Mouse (Mus musculus): ENCODE measurements around the gene Fblim1. TPM values are rescaled to one million over a fixed set of nuclear protein-coding genes. Genes with fewer than 3 reads are reported as not detected.

The Fblim1 gene
- polyA plus RNA-seq, 1 experiment from 2014 or later, result 90.1 TPM

DNA sequence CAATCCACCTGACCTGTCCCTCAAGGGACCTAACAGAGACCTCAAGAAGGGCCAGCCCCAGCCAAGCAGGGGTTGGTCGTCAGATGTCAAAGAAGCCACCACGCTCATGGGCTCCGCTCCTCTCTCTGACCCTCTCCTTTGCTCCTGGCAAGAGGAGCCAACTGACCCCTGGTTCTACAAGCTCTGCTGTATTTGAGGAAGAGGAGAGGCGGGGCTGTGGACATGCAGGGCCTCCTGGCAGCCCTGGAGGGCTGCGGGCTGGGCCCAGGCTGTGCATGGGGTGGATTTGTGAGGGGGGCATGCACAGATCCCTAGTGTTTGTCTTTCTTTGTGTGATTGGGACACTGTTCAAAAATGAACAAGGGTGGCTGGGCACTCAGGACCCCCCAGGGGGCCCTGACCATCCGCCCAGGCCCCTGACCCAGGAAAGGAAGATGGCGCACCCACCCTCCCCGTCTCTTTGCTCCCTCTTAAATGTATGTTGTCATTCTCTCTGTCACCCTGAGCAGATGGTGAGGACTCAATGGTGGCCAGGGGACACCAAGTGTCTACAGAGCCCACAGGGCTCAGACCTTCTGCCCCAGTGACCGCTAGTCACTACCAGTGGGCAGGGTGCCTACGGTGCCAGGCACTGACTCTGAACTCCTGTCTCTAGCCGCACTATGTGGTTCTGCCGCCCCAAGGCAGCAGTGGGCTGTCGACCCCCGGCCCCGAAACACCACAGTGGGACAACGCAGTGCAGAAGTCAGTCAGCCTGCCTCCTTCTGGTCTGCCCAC, 20.1 kb upstream of the Fblim1 start:
- TF ChIP-seq CTCF (IDR thresholded peaks at IDR 0.05), result no peak
- in situ Hi-C loops (cut with MboI; ENCODE audit: low pct_unique_long_range_greater_than_20kb), result no loop called here
- DNase-seq (ENCODE audit: low read depth, low spot score), result no peak
- no peaks in the 10 kb centered on the region for H3K27me3 ChIP-seq
- CTCF ChIA-PET, result no interaction called here
- ATAC-seq, result no peak
- POLR2A ChIA-PET, result no interaction called here

DNA sequence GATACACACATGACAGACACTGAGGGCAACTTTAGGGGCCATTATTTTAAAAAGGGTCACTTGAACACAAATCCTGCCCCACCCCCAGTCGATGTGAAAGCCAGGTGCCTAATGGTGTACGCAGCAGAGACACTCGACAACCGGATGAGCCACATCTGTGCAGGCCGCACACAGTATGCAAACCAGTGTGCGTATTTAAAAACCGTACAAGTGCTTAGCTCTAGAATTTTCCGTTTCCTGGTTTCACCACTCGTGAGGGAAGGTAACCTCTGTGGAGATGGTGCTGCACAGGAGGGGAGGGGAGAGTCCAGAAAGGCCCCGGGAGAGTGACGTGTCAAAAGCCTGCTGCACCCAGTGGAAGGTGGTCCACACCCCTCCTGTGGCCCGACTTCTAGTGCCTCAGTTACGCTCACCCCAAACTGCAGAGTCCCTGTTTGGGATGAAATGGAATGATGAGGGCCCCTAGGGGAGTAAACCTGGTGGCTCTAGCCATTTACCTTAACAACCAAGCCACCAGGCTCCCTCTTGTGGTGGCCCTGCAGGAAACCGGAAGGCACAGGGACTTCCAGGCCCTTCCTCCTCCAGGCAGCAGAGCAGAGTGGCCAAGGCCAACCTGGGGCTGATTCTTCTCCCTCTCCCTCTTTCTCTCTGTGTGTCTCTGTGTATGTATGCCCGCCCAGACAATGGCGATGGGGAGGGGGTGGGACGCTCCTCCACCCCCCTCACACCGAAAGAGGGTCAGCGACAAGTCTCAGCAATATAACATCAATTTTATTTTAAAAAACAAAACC, 19.3 kb upstream of the Fblim1 start:
- ATAC-seq, result peak; percentile 27
- TF ChIP-seq CTCF (IDR thresholded peaks at IDR 0.05), result no peak
- POLR2A ChIA-PET, result no interaction called here
- in situ Hi-C loops (cut with MboI; ENCODE audit: low pct_unique_long_range_greater_than_20kb), result no loop called here
- no peak for DNase-seq (ENCODE audit: low read depth, low spot score)
- H3K27me3 ChIP-seq, result no peaks in the 10 kb centered on the region
- CTCF ChIA-PET, result interaction anchor here (0.7 to 1.0 kb wide), 2 partner anchors 11 to 143 kb away, joined by 3 read pairs; no protein-coding TSS in a partner anchor

DNA sequence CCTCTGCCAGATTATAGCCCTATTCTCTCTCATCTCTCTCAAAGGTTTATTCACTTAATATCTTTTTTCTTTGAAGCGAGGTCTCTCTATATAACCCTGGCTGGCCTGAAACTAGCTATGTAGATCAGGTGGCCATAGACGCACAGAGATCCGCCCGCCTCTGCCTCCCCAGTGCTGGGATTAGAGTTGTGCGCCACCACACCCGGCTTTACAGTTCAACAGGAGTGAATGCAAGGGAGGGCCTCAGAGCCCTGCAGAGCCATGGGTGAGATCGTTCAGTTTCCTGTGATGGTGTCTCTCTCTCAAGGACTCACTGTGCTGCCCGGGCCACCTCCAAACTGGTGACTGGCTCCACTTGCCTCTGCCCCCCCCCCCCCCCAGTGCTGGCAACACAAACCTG, 18.2 kb upstream of the Fblim1 start:
- POLR2A ChIA-PET, result no interaction called here
- in situ Hi-C loops (cut with MboI; ENCODE audit: low pct_unique_long_range_greater_than_20kb), result no loop called here
- CTCF ChIA-PET, result no interaction called here
- H3K27me3 ChIP-seq, result no peaks in the 10 kb centered on the region
- TF ChIP-seq CTCF (IDR thresholded peaks at IDR 0.05), result no peak
- DNase-seq (ENCODE audit: low read depth, low spot score) (no peak), ATAC-seq (no peak)

DNA sequence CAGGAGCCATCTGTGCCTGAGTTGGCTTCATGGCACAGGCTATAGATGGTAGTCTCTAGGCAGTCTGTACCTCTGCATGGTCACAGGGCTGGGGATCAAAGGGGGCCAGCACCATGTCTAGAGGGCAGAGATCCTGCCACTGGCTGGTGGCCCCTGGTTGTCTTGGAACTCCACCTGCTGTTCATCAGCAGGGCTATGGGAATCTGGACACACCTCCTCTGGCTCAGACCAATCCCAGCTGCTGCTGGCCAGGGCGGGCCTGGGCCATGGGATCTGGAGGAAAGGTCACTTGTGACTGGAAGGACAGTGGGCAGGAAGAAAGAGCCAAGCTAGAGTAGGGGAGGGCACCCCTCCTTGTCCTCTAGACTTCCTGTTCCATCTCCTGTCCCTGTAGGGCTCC, 17.8 kb upstream of the Fblim1 start, which contains the start of gene Slc25a34:
TSS of gene Slc25a34 (minus strand) at position 156 of the 400 bp plus-strand sequence.
- ATAC-seq (peak; percentile 19), DNase-seq (ENCODE audit: low read depth, low spot score) (no peak)
- no peaks in the 10 kb centered on the region for H3K27me3 ChIP-seq
- no peak for TF ChIP-seq CTCF (IDR thresholded peaks at IDR 0.05)
- POLR2A ChIA-PET, result no interaction called here
- in situ Hi-C loops (cut with MboI; ENCODE audit: low pct_unique_long_range_greater_than_20kb), result no loop called here
- CTCF ChIA-PET, result no interaction called here

DNA sequence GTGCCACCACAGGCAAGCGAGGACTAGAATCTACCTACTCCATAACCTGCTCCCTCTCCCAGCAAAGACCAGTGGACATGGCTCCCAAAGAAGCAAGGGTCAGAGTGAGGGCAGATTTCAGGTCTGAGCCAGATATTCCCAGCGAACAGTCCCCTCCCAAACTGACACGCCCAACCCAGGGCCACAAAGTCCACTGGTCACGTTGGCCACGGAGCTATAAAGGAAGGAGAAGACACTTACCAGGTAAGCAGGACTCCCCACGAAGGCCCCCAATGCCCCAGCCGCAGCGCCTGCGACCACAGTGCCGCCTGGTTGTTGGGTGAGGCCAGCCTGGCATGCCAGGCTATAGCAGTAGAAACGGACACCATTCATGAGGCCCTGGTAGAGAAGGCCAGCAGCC, 17.1 kb upstream of the Fblim1 start:
- in situ Hi-C loops (cut with MboI; ENCODE audit: low pct_unique_long_range_greater_than_20kb), result no loop called here
- ATAC-seq (no peak), DNase-seq (ENCODE audit: low read depth, low spot score) (no peak)
- CTCF ChIA-PET, result no interaction called here
- H3K27me3 ChIP-seq, result no peaks in the 10 kb centered on the region
- POLR2A ChIA-PET, result no interaction called here
- TF ChIP-seq CTCF (IDR thresholded peaks at IDR 0.05), result no peak

DNA sequence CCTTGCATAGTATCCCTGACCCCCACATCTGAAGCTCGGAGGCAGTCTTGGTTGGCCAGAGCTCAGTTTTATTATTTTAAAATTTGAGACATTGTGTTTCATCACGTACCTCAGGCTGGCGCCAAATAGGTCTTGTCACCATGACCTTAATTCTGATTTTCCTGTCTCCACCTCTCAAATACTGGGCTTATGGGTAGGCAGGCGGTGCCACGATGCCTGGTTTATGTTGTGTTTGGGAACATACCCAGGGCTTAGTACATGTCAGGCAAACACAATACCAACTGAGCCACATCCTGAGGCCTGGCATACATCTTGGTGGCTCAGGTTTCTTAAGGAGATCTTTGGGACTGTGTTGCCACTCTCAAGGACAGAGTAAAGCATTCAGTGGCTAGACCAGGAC, 16.7 kb upstream of the Fblim1 start:
- ChIA-PET CTCF (no interaction called here), POLR2A (no interaction called here)
- in situ Hi-C loops (cut with MboI; ENCODE audit: low pct_unique_long_range_greater_than_20kb), result no loop called here
- ATAC-seq (no peak), DNase-seq (ENCODE audit: low read depth, low spot score) (no peak)
- no peaks in the 10 kb centered on the region for H3K27me3 ChIP-seq
- no peak for TF ChIP-seq CTCF (IDR thresholded peaks at IDR 0.05)

DNA sequence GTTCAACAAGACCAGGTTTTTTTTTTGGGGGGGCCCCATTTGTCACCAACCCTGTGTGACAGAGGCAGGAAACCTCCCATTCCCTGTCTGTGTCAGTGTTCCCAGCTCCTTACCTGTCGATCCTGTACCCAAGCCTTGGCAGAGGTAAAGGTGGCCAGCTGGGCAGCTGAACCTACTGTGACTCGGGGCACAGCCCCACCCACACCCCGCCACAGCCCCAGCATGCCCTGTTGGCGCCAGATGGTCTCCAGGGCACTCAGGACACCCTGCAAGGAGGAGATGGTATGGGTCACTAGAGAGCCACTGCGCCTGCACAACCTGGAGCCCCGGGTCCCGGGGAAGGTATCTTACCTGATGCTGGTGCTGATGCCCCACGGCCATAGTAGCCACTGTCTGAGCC, 16.2 kb upstream of the Fblim1 start:
- no peak for DNase-seq (ENCODE audit: low read depth, low spot score)
- no peak for ATAC-seq
- in situ Hi-C loops (cut with MboI; ENCODE audit: low pct_unique_long_range_greater_than_20kb), result no loop called here
- no peaks in the 10 kb centered on the region for H3K27me3 ChIP-seq
- TF ChIP-seq CTCF (IDR thresholded peaks at IDR 0.05), result no peak
- ChIA-PET CTCF (no interaction called here), POLR2A (interaction anchor here (0.7 kb wide), 1 partner anchor 18 kb away, joined by 4 read pairs; no protein-coding TSS in a partner anchor)

DNA sequence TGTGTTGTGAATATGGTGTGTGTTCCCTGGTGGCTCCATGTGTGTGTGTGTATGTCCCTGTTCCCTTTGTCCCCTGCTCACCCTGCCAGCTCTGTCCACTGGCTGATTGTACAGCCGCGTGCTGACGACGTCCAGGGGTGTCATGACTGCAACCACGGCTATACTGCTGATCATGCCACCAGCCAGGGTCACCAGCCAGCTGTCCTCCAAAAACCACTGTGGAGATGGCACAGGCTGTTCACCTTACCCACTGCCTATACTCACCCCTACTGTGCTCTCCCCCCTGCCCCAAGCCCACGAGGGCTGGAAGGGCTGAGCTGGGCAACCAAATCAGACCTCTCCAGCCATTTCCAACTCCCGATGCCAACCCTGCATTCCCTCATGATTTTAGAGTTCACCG, 15.4 kb upstream of the Fblim1 start:
- no peaks in the 10 kb centered on the region for H3K27me3 ChIP-seq
- CTCF ChIA-PET, result no interaction called here
- TF ChIP-seq CTCF (IDR thresholded peaks at IDR 0.05), result no peak
- ATAC-seq, result no peak
- no peak for DNase-seq (ENCODE audit: low read depth, low spot score)
- in situ Hi-C loops (cut with MboI; ENCODE audit: low pct_unique_long_range_greater_than_20kb), result no loop called here
- POLR2A ChIA-PET, result interaction anchor here (0.7 kb wide), 1 partner anchor 17 kb away, joined by 4 read pairs; no protein-coding TSS in a partner anchor

DNA sequence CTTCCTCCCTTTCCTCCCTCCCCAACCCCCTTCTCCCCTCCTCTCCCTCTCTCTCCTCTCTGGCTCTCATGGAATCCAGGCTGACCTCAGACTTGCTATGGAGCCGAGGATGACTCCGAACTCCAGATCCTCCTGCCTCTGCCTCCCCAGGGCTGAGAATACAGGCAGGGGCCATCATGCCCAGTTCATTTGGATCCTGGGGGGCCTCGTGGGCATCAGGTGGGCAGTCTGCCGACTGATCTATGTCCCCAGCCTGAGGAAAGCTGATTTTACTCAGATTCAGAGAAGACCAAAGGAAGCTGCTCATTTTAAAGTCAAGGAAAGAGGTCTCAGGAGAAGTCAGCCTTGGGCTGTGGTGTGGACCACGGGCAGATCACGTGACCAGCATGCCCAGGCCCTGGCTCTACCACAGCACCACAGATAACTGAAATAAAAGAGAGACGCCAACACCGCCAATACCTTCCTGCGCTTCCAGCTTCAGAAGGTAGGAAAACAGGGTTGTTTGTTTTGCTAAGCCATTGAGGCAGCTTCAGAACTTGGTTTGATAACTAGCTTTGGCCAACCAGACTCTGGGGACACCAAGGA, 13.5 kb upstream of the Fblim1 start:
- ATAC-seq, result no peak
- ChIA-PET POLR2A (no interaction called here), CTCF (interaction anchor here (0.6 to 1.3 kb wide), 4 partner anchors 13 to 18 kb away, joined by 3 read pairs; no protein-coding TSS in a partner anchor)
- in situ Hi-C loops (cut with MboI; ENCODE audit: low pct_unique_long_range_greater_than_20kb), result loop anchor here (10.0 kb wide), 3 partner anchors 95 to 225 kb away; partner anchors contain the start of gene Ctrc
- TF ChIP-seq CTCF (IDR thresholded peaks at IDR 0.05), result no peak
- no peaks in the 10 kb centered on the region for H3K27me3 ChIP-seq
- DNase-seq (ENCODE audit: low read depth, low spot score), result no peak

DNA sequence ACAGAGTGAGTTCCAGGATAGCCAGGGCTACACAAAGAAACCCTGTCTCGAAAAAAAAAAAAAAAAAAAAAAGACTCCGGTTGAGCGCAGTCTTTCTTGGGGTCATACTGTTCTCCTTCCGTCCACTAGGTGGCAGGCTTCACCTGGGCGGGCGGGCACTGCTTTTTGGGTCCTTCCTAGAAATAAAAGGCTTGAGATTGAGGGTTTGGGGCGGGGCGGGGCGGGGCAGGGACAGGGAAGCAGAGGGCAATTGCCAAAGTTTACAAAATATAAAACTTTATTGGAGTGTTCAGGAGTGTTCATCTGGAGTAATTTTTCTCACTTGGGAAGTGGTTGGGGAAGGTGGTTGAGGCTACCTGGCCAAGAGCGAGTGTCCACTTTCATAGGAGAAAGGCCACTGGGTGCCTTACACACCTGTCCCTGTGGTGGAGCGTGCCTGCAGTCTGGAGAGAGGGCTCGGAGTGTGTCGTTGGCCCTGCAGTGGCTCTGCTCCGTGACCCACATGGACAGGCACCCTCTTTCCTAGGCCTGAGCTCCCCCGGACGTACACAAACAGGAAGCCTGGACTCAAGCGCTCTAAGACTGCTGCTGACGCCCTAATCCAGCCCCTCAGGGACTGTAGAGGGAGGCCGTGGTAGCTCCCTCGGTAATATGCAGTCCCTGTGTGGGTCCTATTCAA, 12.8 kb upstream of the Fblim1 start, which contains the start of gene Tmem82:
TSS of gene Tmem82 (minus strand) at position 69 of the 679 bp plus-strand sequence.
- no peaks in the 10 kb centered on the region for H3K27me3 ChIP-seq
- no peak for DNase-seq (ENCODE audit: low read depth, low spot score)
- ATAC-seq, result no peak
- ChIA-PET POLR2A (no interaction called here), CTCF (interaction anchor here (1.3 kb wide), 1 partner anchor 17 kb away, joined by 3 read pairs; no protein-coding TSS in a partner anchor)
- TF ChIP-seq CTCF (IDR thresholded peaks at IDR 0.05), result no peak
- in situ Hi-C loops (cut with MboI; ENCODE audit: low pct_unique_long_range_greater_than_20kb), result loop anchor here (10.0 kb wide), 3 partner anchors 96 to 226 kb away; partner anchors contain the start of gene Ctrc
